ENCODE assay signal across 8 mouse cellular contexts in the genomic region with DNA sequence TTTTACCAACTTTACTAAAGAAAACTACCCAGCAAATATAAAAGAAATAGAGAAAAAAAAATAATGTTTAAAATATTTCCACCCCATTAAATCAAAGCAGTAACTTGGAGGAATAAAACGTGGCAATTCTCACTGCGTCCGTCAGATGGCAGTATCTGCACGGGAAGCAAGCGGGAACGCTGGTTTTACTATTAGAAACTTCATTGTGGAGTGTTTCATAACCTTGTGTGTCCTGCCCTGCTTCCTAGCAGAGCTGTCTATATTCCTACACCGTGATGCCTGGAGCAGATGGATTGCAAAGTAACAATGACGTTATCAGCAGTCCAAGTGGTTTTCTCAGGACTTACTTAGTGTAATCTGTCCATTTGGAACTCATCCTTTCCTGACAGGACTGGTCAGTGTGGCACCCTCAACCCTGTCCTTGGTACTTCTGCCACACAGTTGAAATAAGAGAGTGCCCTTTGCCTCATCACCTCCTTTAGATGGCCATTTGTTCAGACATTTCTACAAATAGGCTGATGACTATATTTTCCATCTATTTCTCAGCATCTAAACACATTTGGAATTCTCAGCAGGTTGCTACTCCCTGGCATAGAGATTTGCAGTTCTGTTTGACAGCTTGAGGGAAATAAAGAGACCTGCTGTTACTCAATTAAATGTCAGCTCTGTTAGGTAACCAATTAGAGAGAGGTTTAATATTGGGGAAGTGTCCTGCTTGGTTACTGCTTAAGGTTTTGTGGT.
A peak's percentile ranks its signal among the peaks of the same experiment; 100 is the strongest.
DNase-seq lines count a peak whose midpoint lies in the region; ATAC-seq and TF ChIP-seq lines count a peak whose summit lies in the region.

No protein-coding gene starts in this region.

- H3K4me3 ChIP-seq in heart, adult 2 months: no peak overlapping the region
- H3K4me3 ChIP-seq in kidney, embryonic 14.5 days (ENCODE audit: low read length): no peak overlapping the region
- no peak overlapping the region for H3K4me3 ChIP-seq in limb, embryonic 11.5 days (ENCODE audit: low read depth, low read length)
- no peak overlapping the region for H3K4me3 ChIP-seq in midbrain, postnatal 0 days (ENCODE audit: low read depth, low read length)

- peak; percentile 95 for TF ChIP-seq CTCF in heart, adult 2 months (IDR thresholded peaks at IDR 0.05)
- peak; percentile 95 for TF ChIP-seq CTCF in midbrain, postnatal 0 days (IDR thresholded peaks at IDR 0.05)

- 0 out of 2 replicates have a peak, but pooled peaks cover 1% of the 10 kb centered on the region for H3K27me3 ChIP-seq in heart, adult 2 months (ENCODE audit: control insufficient read depth, insufficient read depth, low read length)
- H3K27me3 ChIP-seq in kidney, embryonic 14.5 days (ENCODE audit: control insufficient read depth, insufficient read depth, low read length): no peaks in the 10 kb centered on the region
- no peaks in the 10 kb centered on the region for H3K27me3 ChIP-seq in limb, embryonic 11.5 days (ENCODE audit: control insufficient read depth, insufficient read depth, low read length)
- no peaks in the 10 kb centered on the region for H3K27me3 ChIP-seq in midbrain, postnatal 0 days (ENCODE audit: insufficient read depth, low read length)
- H3K27me3 ChIP-seq in splenic B cell, adult 2 months (ENCODE audit: control insufficient read depth, insufficient read depth, low read length, poor library complexity, severe bottlenecking): no peaks in the 10 kb centered on the region

- DNase-seq in CD4-positive, CD25-positive, alpha-beta regulatory T cell, adult 2 months (ENCODE audit: low read depth, low spot score): peak; percentile 74
- peak; percentile 78 for DNase-seq in adrenal gland, postnatal 10 days
- peak; percentile 62 for DNase-seq in embryo, embryonic 9.5 days (ENCODE audit: extremely low spot score)
- DNase-seq in heart, adult 2 months: peak; percentile 44 to 71
- DNase-seq in limb, embryonic 11.5 days (ENCODE audit: low spot score): peak; percentile 84
- peak; percentile 87 for DNase-seq in midbrain, postnatal 0 days (ENCODE audit: low spot score)
- peak; percentile 76 for DNase-seq in splenic B cell, adult 2 months (ENCODE audit: low read depth, low spot score)

- no peaks in the 10 kb centered on the region for H3K9me3 ChIP-seq in kidney, embryonic 14.5 days (ENCODE audit: control insufficient read depth, low read length)
- no peaks in the 10 kb centered on the region for H3K9me3 ChIP-seq in limb, embryonic 11.5 days (ENCODE audit: control insufficient read depth, low read length)
- no peaks in the 10 kb centered on the region for H3K9me3 ChIP-seq in midbrain, postnatal 0 days (ENCODE audit: low read length)

- H3K27ac ChIP-seq in heart, adult 2 months: no peak overlapping the region
- no peak overlapping the region for H3K27ac ChIP-seq in kidney, embryonic 14.5 days (ENCODE audit: low read depth, low read length)
- H3K27ac ChIP-seq in limb, embryonic 11.5 days (replicated peaks; ENCODE audit: low read depth, low read length): no peak overlapping the region
- H3K27ac ChIP-seq in midbrain, postnatal 0 days (ENCODE audit: low read depth, low read length): no peak overlapping the region

- no peaks in the 10 kb centered on the region for H3K36me3 ChIP-seq in heart, adult 2 months (ENCODE audit: control insufficient read depth, insufficient read depth, low read length)
- no peaks in the 10 kb centered on the region; the same call in 1 of the 2 replicates for H3K36me3 ChIP-seq in kidney, embryonic 14.5 days (ENCODE audit: control insufficient read depth, insufficient read depth, low read length)
- H3K36me3 ChIP-seq in limb, embryonic 11.5 days (ENCODE audit: control insufficient read depth, insufficient read depth, low read length): no peaks in the 10 kb centered on the region
- peaks cover 16% of the 10 kb centered on the region for H3K36me3 ChIP-seq in midbrain, postnatal 0 days (ENCODE audit: insufficient read depth, low read length)
- no peaks in the 10 kb centered on the region for H3K36me3 ChIP-seq in splenic B cell, adult 2 months (ENCODE audit: control insufficient read depth, insufficient read depth, low read length, poor library complexity, severe bottlenecking)

- intact Hi-C loops in heart, adult 2 months (cut with DNase I): loop anchor here (1.0 kb wide), 2 partner anchors 260 to 650 kb away; no protein-coding TSS in a partner anchor

- H3K4me1 ChIP-seq in heart, adult 2 months (ENCODE audit: control insufficient read depth, insufficient read depth, low read length): peaks cover 3% of the 10 kb centered on the region
- H3K4me1 ChIP-seq in kidney, embryonic 14.5 days (ENCODE audit: control insufficient read depth, insufficient read depth, low read length): 0 out of 2 replicates have a peak, but pooled peaks cover 2% of the 10 kb centered on the region
- H3K4me1 ChIP-seq in limb, embryonic 11.5 days (ENCODE audit: control insufficient read depth, insufficient read depth, low read length): peaks cover 3% of the 10 kb centered on the region; the same call in 1 of the 2 replicates
- H3K4me1 ChIP-seq in midbrain, postnatal 0 days (ENCODE audit: insufficient read depth, low read length): 0 out of 2 replicates have a peak, but pooled peaks cover 4% of the 10 kb centered on the region

- peak; percentile 83 for TF ChIP-seq EP300 in heart, adult 2 months (IDR thresholded peaks at IDR 0.05; ENCODE audit: insufficient read depth, low read depth, low read length)

- WGBS in heart, adult 2 months: 5% methylated on average over 8 of the region's 8 CpGs
- WGBS in kidney, embryonic 14.5 days: 2% methylated on average over 8 of the region's 8 CpGs
- WGBS in limb, embryonic 11.5 days: 7% methylated on average over 8 of the region's 8 CpGs
- 4% methylated on average over 8 of the region's 8 CpGs for WGBS in midbrain, postnatal 0 days

- H3K79me2 ChIP-seq in heart, adult 2 months (replicated peaks; ENCODE audit: control insufficient read depth, insufficient read depth, low read length): no peaks in the 10 kb centered on the region

- H3K9ac ChIP-seq in heart, adult 2 months (ENCODE audit: low read depth, low read length): no peak overlapping the region
- no peak overlapping the region for H3K9ac ChIP-seq in kidney, embryonic 14.5 days (ENCODE audit: low read depth, low read length)
- H3K9ac ChIP-seq in limb, embryonic 11.5 days (ENCODE audit: low read length): no peak overlapping the region
- H3K9ac ChIP-seq in midbrain, postnatal 0 days (replicated peaks; ENCODE audit: low read length, poor library complexity, severe bottlenecking): no peak overlapping the region

- peak; percentile 73; the same call in 1 of the 2 replicates for ATAC-seq in kidney, embryonic 14.5 days (ENCODE audit: low FRiP score, low TSS enrichment)
- no peak for ATAC-seq in limb, embryonic 11.5 days (ENCODE audit: insufficient number of reproducible peaks, low FRiP score, low TSS enrichment, low read depth)
- peak; percentile 50; the same call in 1 of the 2 replicates for ATAC-seq in midbrain, postnatal 0 days (ENCODE audit: low FRiP score)

- no peak overlapping the region for H3K4me2 ChIP-seq in kidney, embryonic 14.5 days (replicated peaks; ENCODE audit: low read depth, low read length)
- H3K4me2 ChIP-seq in limb, embryonic 11.5 days (ENCODE audit: low read depth, severe bottlenecking): no peak overlapping the region
- H3K4me2 ChIP-seq in midbrain, postnatal 0 days (ENCODE audit: low read depth, low read length, poor library complexity, severe bottlenecking): no peak overlapping the region

- no peak for TF ChIP-seq POLR2A in heart, adult 2 months (IDR thresholded peaks at IDR 0.05; ENCODE audit: insufficient read depth, low read depth, low read length)
